Mouse (Mus musculus) bone marrow macrophage, adult 2 months (primary cell): ENCODE results near the gene Gcgr.

Experiments
- CTCF ChIP-seq: IDR thresholded peaks from 2 replicates; pipeline ENCODE4 v1.5.1; 2012; ENCODE audit warnings: low read depth, mild to moderate bottlenecking, low read length, moderate library complexity
- POLR2A ChIP-seq: IDR thresholded peaks from 2 replicates; pipeline ENCODE4 v1.6.1; 2012; ENCODE audit warnings: mild to moderate bottlenecking, low read depth, low read length, borderline replicate concordance

DNA sequence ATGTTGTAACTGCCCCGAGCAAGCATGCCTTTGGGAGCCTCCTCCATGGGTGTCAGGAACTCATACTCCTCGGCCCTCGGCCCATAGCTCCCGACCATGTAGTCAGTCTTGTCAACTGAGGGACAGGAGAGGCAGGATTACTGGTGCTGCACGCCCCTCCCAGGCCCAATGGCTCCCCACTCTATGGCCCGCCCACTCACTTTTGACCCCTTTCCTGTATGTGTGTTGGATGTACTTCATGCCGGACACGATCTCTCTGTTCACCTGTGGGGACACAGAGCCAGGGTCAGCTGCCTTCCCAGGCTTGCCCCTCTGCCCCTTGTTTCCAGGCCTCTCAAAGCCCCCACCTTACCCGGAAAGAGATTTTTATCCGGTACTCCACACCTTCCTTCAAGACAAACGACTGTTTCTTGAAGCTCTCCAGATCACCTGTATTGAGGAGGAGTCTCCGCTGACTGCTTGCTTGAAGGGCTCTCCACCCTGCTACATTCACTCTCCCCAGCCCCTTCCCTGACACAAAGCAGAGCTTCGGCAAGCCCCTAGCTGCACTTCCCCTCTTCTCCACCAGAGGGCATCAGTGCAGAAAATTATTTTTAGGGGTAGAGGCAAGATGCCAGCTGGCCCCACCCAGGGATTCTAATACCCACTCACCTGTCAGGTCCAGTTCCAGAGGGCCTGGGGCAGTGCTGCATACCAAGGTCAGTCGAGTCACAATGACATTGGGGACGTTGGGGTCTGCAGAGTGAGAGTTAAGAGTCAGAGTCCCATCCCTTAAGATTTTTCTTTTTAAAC is 49.0 kb downstream of the Gcgr start:
- TF ChIP-seq CTCF (peak; percentile 66), POLR2A (no peak)
